In the genomic region with DNA sequence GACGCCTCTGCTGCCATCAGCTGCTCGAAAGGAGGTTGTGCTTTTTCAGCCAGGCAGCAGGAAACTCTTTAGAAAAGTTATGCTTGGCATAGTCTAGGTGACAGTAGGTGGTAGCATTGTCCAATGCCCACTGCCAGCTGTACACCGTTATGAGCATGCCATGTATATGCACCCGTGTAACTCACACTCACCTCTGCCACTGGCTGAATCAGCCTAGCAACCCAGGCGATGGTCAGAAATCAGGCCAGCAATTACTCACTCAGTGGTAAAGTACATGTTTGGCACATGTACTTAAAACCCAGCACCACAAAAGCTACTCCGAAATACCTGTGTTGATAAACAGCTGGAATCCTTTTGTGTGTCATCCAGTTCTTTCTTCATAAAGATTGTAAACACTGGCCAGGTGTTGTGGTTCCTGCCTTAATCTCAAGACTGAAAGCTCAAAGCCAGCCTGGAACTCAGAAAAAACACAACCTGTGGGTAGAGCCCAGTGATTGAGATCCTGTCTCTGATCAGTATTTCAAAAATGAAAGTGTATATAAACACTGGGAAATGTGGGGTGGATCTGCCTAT, we compare ENCODE assay signal across 28 mouse cellular contexts. TPM values are rescaled to one million over a fixed set of nuclear protein-coding genes. Genes with fewer than 3 reads are reported as not detected.
DNase-seq lines count a peak whose midpoint lies in the region; ATAC-seq and TF ChIP-seq lines count a peak whose summit lies in the region.
"Had no signal": no experiment of that assay in that cellular context is flagged by ENCODE, and none has a peak within 500 bp of the region (broad histone marks: within the 10 kb centered on the region; RNA-seq: fewer than 3 reads in every experiment).

No protein-coding gene starts in this region.

- no peaks in the 10 kb centered on the region for H3K4me1 ChIP-seq in midbrain, postnatal 0 days (ENCODE audit: insufficient read depth, low read length)
- H3K4me1 ChIP-seq in midbrain, embryonic 13.5 days (replicated peaks) = no peaks in the 10 kb centered on the region
- H3K4me1 ChIP-seq: forebrain, embryonic 13.5 days had no signal

- no peak for ATAC-seq in midbrain, postnatal 0 days (ENCODE audit: low FRiP score)
- no peak for ATAC-seq in midbrain, embryonic 13.5 days
- ATAC-seq: forebrain, embryonic 13.5 days; forebrain, embryonic 16.5 days; hindbrain, postnatal 0 days; inflammation-experienced regulatory T-cells, adult 6 months; Patski had no signal

- no peaks in the 10 kb centered on the region for H3K27me3 ChIP-seq in midbrain, postnatal 0 days (ENCODE audit: insufficient read depth, low read length)
- H3K27me3 ChIP-seq in midbrain, embryonic 13.5 days = no peaks in the 10 kb centered on the region
- H3K27me3 ChIP-seq: forebrain, embryonic 13.5 days; heart, embryonic 13.5 days; Patski had no signal

- no peaks in the 10 kb centered on the region for H3K36me3 ChIP-seq in midbrain, postnatal 0 days (ENCODE audit: insufficient read depth, low read length)
- 0 out of 2 replicates have a peak, but pooled peaks cover 8% of the 10 kb centered on the region for H3K36me3 ChIP-seq in midbrain, embryonic 13.5 days

- H3K4me3 ChIP-seq in midbrain, postnatal 0 days (ENCODE audit: low read depth, low read length) = no peak overlapping the region
- H3K4me3 ChIP-seq in midbrain, embryonic 13.5 days (replicated peaks) = no peak overlapping the region
- H3K4me3 ChIP-seq: forebrain, embryonic 10.5 days; forebrain, embryonic 13.5 days; gastrocnemius, adult 2 months; heart, embryonic 10.5 days; heart, embryonic 13.5 days had no signal

- no peak overlapping the region for H3K27ac ChIP-seq in midbrain, postnatal 0 days (ENCODE audit: low read depth, low read length)
- H3K27ac ChIP-seq in midbrain, embryonic 13.5 days = no peak overlapping the region
- H3K27ac ChIP-seq: forebrain, embryonic 10.5 days; forebrain, embryonic 13.5 days; gastrocnemius, adult 2 months; heart, embryonic 10.5 days; heart, embryonic 13.5 days; hindbrain, embryonic 14.5 days; hindbrain, postnatal 0 days had no signal

- 72% methylated on average over 6 of the region's 6 CpGs for WGBS in midbrain, postnatal 0 days
- WGBS in midbrain, embryonic 13.5 days = 81% methylated on average over 6 of the region's 6 CpGs

- TF ChIP-seq CTCF in midbrain, postnatal 0 days (IDR thresholded peaks at IDR 0.05) = 0 out of 2 replicates have a peak, but pooled peaks have one; percentile 7

- no peak overlapping the region for H3K9ac ChIP-seq in midbrain, postnatal 0 days (replicated peaks; ENCODE audit: low read length, poor library complexity, severe bottlenecking)
- H3K9ac ChIP-seq in midbrain, embryonic 13.5 days (replicated peaks) = no peak overlapping the region
- H3K9ac ChIP-seq: forebrain, embryonic 13.5 days; heart, embryonic 13.5 days; hindbrain, embryonic 14.5 days had no signal

- no peak overlapping the region for H3K4me2 ChIP-seq in midbrain, postnatal 0 days (ENCODE audit: low read depth, low read length, poor library complexity, severe bottlenecking)
- no peak overlapping the region for H3K4me2 ChIP-seq in midbrain, embryonic 13.5 days (replicated peaks)
- H3K4me2 ChIP-seq: forebrain, embryonic 13.5 days; heart, embryonic 13.5 days; hindbrain, embryonic 14.5 days had no signal

- no peaks in the 10 kb centered on the region for H3K9me3 ChIP-seq in midbrain, postnatal 0 days (ENCODE audit: low read length)
- H3K9me3 ChIP-seq in midbrain, embryonic 13.5 days = no peaks in the 10 kb centered on the region
- H3K9me3 ChIP-seq: forebrain, embryonic 10.5 days; forebrain, embryonic 13.5 days; heart, embryonic 10.5 days; heart, embryonic 13.5 days had no signal

- peak; percentile 81 for DNase-seq in heart, adult 11 months
- no peak for DNase-seq in heart, adult 8-10 months (ENCODE audit: low spot score)
- DNase-seq in midbrain, postnatal 0 days (ENCODE audit: low spot score) = no peak
- peak; percentile 45 for DNase-seq in thymus, postnatal 14 days
- DNase-seq in thymus, postnatal 25 days = no peak
- peak; percentile 42 for DNase-seq in thymus, postnatal 4 days
- no peak for DNase-seq in spleen, postnatal 4 days (ENCODE audit: low spot score in 2 of 2)
- DNase-seq: adrenal gland, adult 2 months; adrenal gland, postnatal 14 days; B cell, adult 2 months; cerebellum, adult 11 months; cerebellum, adult 9-10 months; cerebellum, postnatal 14 days; gastrocnemius, adult 2 months; gastrocnemius, postnatal 14 days; heart, adult 18-20 months; heart, postnatal 14 days; heart, postnatal 4 days had no signal

RNA-seq across cellular contexts. Expression of gene Adsl, which starts 6.7 kb away (rescaled TPM):
- 10 to 100 TPM; 73.6 to 84.8 (median 76.1) TPM for total RNA-seq in heart, adult 8-10 months (2022)
- 58.4 and 70.1 TPM in 2 replicates for total RNA-seq in midbrain, postnatal 0 days (2014; rRNA removed)
- polyA plus RNA-seq in midbrain, postnatal 0 days (2015; fragmentation: Nextera tagmentation; extraction: Ambion mirVana) = 85.7 and 86.2 TPM in 2 replicates
- 101 TPM in 2 replicates for polyA plus RNA-seq in midbrain, embryonic 13.5 days (2015; fragmentation: Nextera tagmentation; extraction: Ambion mirVana)

RNA-seq across cellular contexts. Expression of gene Sgsm3, which starts 36.0 kb away (rescaled TPM):
- total RNA-seq in heart, adult 8-10 months (2022) = 10 to 100 TPM; 11.0 to 14.6 (median 11.7) TPM
- 83.9 and 89.3 TPM in 2 replicates for total RNA-seq in midbrain, postnatal 0 days (2014; rRNA removed)
- 68.4 and 70.7 TPM in 2 replicates for polyA plus RNA-seq in midbrain, postnatal 0 days (2015; fragmentation: Nextera tagmentation; extraction: Ambion mirVana)
- 49.4 and 52.5 TPM in 2 replicates for polyA plus RNA-seq in midbrain, embryonic 13.5 days (2015; fragmentation: Nextera tagmentation; extraction: Ambion mirVana)

Comparison
In these comparisons a context has a peak if more than half of its experiments do, and no peak if none do; other contexts are left out.
1. DNase-seq: peak in heart, adult 11 months (single experiment), thymus, postnatal 14 days (single experiment) and thymus, postnatal 4 days (single experiment); none in heart, adult 8-10 months (single experiment), midbrain, postnatal 0 days (single experiment), thymus, postnatal 25 days (single experiment) and spleen, postnatal 4 days (0 of 2).